Mouse (Mus musculus) B cell, adult 62 days (primary cell): Measurements from ENCODE around the gene Vps35l. TPM values are rescaled to one million over a fixed set of nuclear protein-coding genes. Genes with fewer than 3 reads are reported as not detected.

Experiments used
- total RNA-seq: library from RNA; stranded (reverse); gene quantifications from 4 replicates; pipeline ENCODE4 v1.2.4, GENCODE M21; 2023

Gene Vps35l
- total RNA-seq, result 63.6 to 69.4 TPM (median 67.1 TPM) in 4 replicates

GRCm38 (mm10) chr7:118739975-118740531, at the start of gene Vps35l:
Gene Vps35l, plus strand, starts transcription at chr7:118740226.

GRCm38 (mm10) chr7:118705101-118705961, 34.7 kb upstream of the Vps35l start, which contains the start of gene Gde1:
Gene Gde1, minus strand, starts transcription at chr7:118705778.

DNA sequence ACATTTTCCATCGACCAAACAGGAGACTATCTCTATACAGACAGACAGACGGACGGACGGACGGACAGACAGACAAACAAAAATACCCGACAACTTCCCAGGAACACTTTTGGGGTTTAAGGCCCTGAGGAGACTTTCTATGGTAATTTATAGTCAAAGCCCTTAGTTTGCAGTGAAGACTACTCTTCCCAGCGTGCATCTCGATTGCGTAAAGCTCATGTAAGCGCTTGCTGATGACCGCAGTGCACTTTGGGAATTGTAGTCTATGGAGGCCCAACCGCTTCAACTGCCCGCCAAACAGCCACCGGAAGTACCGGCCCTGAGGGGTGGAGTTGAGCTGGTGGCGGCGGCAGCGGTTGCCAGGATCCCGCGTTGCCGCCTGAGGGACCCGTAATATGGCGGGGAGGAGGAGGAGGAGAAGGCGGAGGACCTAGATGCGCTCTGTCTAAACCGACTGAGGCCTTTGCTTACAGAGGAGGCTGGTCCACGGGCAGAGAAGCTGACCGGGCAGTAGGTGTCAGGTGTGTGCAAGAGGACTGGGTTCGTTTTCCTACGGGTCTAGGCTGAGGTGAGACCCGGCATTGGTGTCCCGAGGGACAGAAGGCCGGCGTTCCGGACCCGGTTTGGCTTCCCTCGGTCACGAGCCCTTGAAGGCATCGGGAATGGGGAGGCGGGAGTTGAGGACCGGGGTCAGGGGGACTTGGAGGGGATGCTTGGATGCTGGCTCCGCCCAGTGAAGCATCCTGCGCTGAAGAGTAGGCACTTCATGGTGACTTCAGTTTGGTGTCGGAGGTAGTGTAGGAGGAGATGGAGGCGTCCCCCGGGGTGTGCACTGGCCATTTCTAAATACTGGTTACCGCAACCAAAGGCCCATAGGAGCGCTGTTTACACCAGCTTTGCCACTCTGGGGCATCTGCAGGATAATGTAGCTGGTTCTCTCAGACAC, 27.5 kb upstream of the Vps35l start, which contains the start of gene Ccp110:
Gene Ccp110 (plus strand): TSS at position 325 of the 946 bp plus-strand sequence.

GRCm38 (mm10) chr7:118855171-118855876, 115.3 kb downstream of the Vps35l start, which contains the start of gene Iqck:
Gene Iqck, plus strand, starts transcription at chr7:118855752.

DNA sequence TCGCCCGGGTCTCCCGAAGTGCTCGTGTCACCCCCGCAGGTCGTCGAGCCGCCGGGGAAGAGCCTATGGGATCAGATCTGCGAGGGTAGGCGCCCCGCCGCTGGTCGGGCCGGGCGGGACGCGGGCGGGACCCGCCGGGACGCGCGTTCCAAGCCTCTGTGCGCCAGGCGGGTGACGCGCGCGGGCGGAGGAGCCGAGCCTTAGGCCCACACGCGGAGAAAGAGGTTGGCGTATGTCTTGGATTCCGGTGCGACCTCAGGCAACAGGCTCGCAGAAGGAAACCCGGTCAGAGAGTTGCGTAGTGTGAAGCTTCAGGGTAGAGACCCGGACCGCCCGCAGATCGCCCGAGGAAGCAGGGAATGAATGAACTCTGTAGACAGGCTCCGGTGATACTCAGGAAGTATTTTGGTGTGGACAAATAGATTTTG, 115.9 kb downstream of the Vps35l start, which contains the start of gene Knop1:
Gene Knop1 (minus strand): TSS at position 378 of the 428 bp plus-strand sequence.

Other genes with a start within 250 kb of the Vps35l start
- 0.33 to 0.63 TPM (median 0.41 TPM) in 4 replicates for gene Itpripl2, start 248.3 kb upstream of the Vps35l start, total RNA-seq
- gene Coq7, start 206.9 kb upstream of the Vps35l start, total RNA-seq, result 14.3 to 17.8 TPM (median 16.4 TPM) in 4 replicates
- 0.15 to 1.1 TPM (median 0.70 TPM) in 4 replicates for gene Tmc7, start 155.5 kb upstream of the Vps35l start, total RNA-seq
- not detected in 4 replicates for gene Tmc5, start 142.9 kb upstream of the Vps35l start, total RNA-seq
- gene Gde1, start 34.4 kb upstream of the Vps35l start, total RNA-seq, result 34.8 to 38.9 TPM (median 37.2 TPM) in 4 replicates
- 6.3 to 9.3 TPM (median 8.0 TPM) in 4 replicates for gene Ccp110, start 27.7 kb upstream of the Vps35l start, total RNA-seq
- gene Iqck, start 115.5 kb downstream of the Vps35l start, total RNA-seq, result 1.7 to 2.3 TPM (median 1.9 TPM) in 4 replicates
- gene Knop1, start 116.0 kb downstream of the Vps35l start, total RNA-seq, result 15.0 to 21.1 TPM (median 15.5 TPM) in 4 replicates